Mouse (Mus musculus) forebrain, embryonic 15.5 days (tissue): ENCODE measurements around the gene Alkbh7. TPM values are rescaled to one million over a fixed set of nuclear protein-coding genes. Genes with fewer than 3 reads are reported as not detected.

Experiments used
- ATAC-seq: fragments of 200-750 bp; cut with Nextera tagmentation; replicated peaks from 2 replicates; pipeline ENCODE4 v1.8.0; 2017; ENCODE audit warnings: mild to moderate bottlenecking, moderate TSS enrichment, moderate library complexity
- H3K27ac ChIP-seq: fragments of 300-500 bp; sonication (generic); replicated peaks from 2 replicates; pipeline ENCODE4 v1.5.1; 2015; ENCODE audit warnings: mild to moderate bottlenecking, inconsistent platforms
- H3K27me3 ChIP-seq: fragments of 300-500 bp; sonication (generic); 2 replicates; pipeline ENCODE4 v1.6.1; 2015; ENCODE audit warnings: inconsistent platforms
- H3K36me3 ChIP-seq: fragments of 300-500 bp; sonication (generic); 2 replicates; pipeline ENCODE4 v1.6.1; 2015; ENCODE audit warnings: mild to moderate bottlenecking, inconsistent platforms
- H3K4me1 ChIP-seq: fragments of 300-500 bp; sonication (generic); 2 replicates; pipeline ENCODE4 v1.6.1; 2015; ENCODE audit warnings: inconsistent platforms
- H3K4me2 ChIP-seq: fragments of 300-500 bp; sonication (generic); replicated peaks from 2 replicates; pipeline ENCODE4 v1.6.1; 2015; ENCODE audit warnings: mild to moderate bottlenecking, inconsistent platforms
- H3K4me3 ChIP-seq: fragments of 300-500 bp; sonication (generic); 2 replicates; pipeline ENCODE4 v1.5.1; 2015; ENCODE audit warnings: mild to moderate bottlenecking, inconsistent platforms
- H3K9ac ChIP-seq: fragments of 300-500 bp; sonication (generic); replicated peaks from 2 replicates; pipeline ENCODE4 v1.6.1; 2015; ENCODE audit warnings: mild to moderate bottlenecking, inconsistent platforms
- H3K9me3 ChIP-seq: fragments of 300-500 bp; sonication (generic); 2 replicates; pipeline ENCODE4 v1.6.1; 2016; ENCODE audit warnings: inconsistent platforms
- WGBS: fragments of 180-500 bp; shearing (Covaris S2); methylation state at CpG from one replicate; pipeline ENCODE4 v1.1.7; 2015; ENCODE audit warnings: mixed read lengths; 5-methylcytosine and 5-hydroxymethylcytosine counted together
- polyA plus RNA-seq: library from polyadenylated mRNA; unstranded; fragments of >200 nt; fragmentation: Nextera tagmentation; extraction: Ambion mirVana; gene quantifications from 2 replicates; pipeline ENCODE4 v1.2.1, GENCODE M21; 2015

Alkbh7 gene
- polyA plus RNA-seq, 1 experiment from 2014 or later, result 46.2 TPM

DNA sequence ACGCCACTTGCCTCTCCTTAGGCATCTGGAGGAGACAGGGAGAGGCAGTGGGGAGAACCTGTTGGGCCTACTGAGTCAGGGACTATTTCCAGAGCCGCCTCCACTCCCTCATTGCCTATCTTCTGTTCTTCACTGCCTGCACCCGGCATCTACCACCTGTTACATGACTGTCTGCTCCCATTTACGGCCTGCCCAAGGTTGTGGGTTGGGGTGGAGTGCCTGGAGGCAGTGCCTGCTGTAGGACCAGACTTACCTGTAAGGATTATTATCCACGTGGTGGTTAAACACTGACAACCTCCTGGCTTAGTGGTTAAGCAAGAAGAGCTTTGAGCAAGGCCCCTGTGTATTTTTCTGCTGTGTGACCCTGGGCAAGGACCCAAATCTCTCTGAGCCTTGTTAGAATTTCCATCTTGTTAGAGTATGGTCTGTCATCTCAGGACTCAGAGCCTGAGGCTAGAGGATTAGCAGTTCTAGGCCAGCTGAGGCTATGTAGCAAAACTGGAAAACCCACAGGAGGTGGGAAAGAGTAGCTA lies 22.4 kb upstream of the Alkbh7 start:
- 80% methylated on average over 5 of the region's 5 CpGs for WGBS
- ATAC-seq, result no peak
- no peak overlapping the region for H3K9ac ChIP-seq

DNA sequence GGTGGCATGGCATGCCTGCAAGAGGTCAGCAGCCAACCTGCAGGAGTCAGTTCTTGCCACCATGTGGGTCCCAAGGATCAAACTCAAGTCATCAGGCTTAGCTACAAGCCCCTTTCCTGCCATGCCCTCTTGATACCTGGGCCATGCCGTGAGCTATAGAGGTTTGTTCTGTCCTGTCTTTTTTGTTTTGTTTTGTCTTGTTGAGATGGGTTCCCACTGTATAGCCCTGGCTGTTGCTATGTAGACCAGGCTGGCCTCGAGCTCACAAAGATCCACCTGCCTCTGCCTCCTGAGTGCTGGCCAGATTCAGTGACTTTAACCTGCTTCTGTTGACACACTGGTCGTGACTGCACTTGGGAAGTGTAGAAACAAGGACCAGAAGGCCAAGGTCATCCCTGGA lies 21.7 kb upstream of the Alkbh7 start:
- WGBS, result 73% methylated on average over 3 of the region's 3 CpGs
- Histone ChIP-seq H3K9ac (no peak overlapping the region), H3K9me3 (no peaks in the 10 kb centered on the region), H3K4me1 (no peaks in the 10 kb centered on the region), H3K27me3 (no peaks in the 10 kb centered on the region), H3K4me2 (no peak overlapping the region), H3K27ac (no peak overlapping the region), H3K4me3 (no peak overlapping the region), H3K36me3 (no peaks in the 10 kb centered on the region)
- ATAC-seq, result no peak

More for the DNA sequence above, 22.4 kb upstream of the Alkbh7 start:
- H3K27me3 ChIP-seq, result no peaks in the 10 kb centered on the region
- no peaks in the 10 kb centered on the region for H3K4me1 ChIP-seq
- no peak overlapping the region for H3K4me3 ChIP-seq
- no peaks in the 10 kb centered on the region for H3K36me3 ChIP-seq
- H3K27ac ChIP-seq, result no peak overlapping the region
- H3K9me3 ChIP-seq, result no peaks in the 10 kb centered on the region
- no peak overlapping the region for H3K4me2 ChIP-seq

DNA sequence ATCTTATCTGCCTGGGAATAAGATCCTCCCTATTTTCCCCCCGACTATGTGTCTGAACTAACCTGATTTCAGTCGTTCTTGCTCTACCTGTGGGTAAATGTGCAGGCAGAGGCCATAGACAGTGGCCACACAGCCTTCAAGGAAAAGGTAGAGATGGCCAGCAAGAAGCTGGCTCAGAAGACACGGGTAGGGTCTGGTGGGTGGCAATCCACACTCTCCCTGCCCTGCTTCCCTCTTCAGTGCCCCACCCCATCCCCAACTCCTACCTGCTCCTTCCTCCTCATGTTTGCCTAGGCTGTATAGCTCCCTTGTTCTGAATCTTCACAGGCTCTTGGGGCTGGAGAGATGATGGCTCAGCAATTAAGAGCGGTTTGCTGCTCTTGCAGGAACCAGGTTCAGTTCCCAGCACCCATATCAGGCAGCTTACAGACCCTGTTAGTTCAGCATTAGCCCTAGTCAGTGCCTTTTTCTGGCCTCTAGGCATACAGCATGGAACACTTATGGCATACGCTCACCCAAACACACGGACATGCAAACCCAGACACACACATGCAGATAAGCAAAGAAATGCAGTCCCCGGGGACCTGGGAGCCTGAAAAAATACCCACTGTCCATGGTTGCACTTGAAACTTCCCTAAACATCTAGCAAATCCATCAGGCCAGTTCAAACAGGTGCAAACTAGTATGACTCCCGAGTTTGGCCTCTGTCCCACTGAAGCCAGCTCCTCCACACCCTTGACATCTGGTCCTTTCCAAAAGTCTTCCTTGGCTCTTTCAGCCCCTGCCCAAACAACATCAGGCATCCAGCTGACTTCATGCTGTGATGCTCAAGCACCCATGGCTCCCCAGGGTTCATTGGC lies 20.4 kb upstream of the Alkbh7 start:
- Histone ChIP-seq H3K4me2 (no peak overlapping the region), H3K4me3 (no peak overlapping the region), H3K36me3 (no peaks in the 10 kb centered on the region), H3K27ac (no peak overlapping the region), H3K9me3 (no peaks in the 10 kb centered on the region), H3K4me1 (no peaks in the 10 kb centered on the region), H3K27me3 (no peaks in the 10 kb centered on the region), H3K9ac (no peak overlapping the region)
- no peak for ATAC-seq
- WGBS, result 82% methylated on average over 8 of the region's 8 CpGs

DNA sequence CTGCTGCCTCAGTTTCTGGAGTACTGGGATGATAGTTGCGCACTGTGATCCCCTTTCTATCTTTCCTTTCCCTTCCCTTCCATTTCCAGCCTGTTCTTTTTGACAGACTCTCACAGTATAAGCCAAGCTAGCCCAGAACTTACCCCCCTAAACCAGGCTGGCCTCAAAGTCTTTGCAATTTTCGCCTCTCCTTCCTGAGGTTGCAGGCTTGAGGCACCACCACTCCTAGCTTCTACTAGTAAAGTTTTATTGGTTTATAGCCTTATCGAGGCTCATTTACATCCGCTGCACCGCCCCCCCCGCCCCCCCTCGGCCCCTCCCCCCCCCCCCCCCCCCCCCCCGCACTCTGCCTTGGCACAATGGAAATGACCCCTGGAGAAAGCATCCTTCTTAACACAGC lies 17.6 kb upstream of the Alkbh7 start:
- Histone ChIP-seq H3K4me3 (no peak overlapping the region), H3K27me3 (no peaks in the 10 kb centered on the region), H3K36me3 (no peaks in the 10 kb centered on the region), H3K4me2 (no peak overlapping the region), H3K9ac (no peak overlapping the region), H3K9me3 (no peaks in the 10 kb centered on the region), H3K4me1 (no peaks in the 10 kb centered on the region), H3K27ac (no peak overlapping the region)
- ATAC-seq, result no peak
- 46% methylated on average over 4 of the region's 8 CpGs for WGBS

DNA sequence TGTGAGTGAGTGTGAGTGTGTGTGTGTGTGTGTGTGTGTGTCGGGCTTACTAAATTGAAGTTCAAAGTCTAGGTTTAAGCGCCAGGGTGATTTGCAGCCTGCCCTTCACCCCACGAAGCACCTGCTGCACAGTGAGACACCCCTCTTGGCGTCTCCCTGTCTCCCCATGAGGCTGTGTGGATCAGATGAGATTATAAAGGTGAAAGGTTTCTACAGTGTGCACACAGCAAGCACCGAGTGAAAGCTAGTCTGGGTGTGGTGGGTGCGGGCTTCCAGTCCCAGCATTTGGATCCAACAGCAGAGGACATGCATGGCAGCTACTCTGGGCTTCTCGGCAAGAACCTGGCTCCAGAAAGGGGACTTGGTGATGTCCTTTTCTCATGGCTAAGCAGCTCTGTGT lies 16.1 kb upstream of the Alkbh7 start:
- H3K4me3 ChIP-seq, result no peak overlapping the region
- H3K4me2 ChIP-seq, result no peak overlapping the region
- no peak for ATAC-seq
- no peaks in the 10 kb centered on the region for H3K4me1 ChIP-seq
- no peak overlapping the region for H3K27ac ChIP-seq
- H3K27me3 ChIP-seq, result no peaks in the 10 kb centered on the region
- WGBS, result 82% methylated on average over 7 of the region's 7 CpGs
- H3K9ac ChIP-seq, result no peak overlapping the region
- H3K36me3 ChIP-seq, result no peaks in the 10 kb centered on the region
- no peaks in the 10 kb centered on the region for H3K9me3 ChIP-seq

DNA sequence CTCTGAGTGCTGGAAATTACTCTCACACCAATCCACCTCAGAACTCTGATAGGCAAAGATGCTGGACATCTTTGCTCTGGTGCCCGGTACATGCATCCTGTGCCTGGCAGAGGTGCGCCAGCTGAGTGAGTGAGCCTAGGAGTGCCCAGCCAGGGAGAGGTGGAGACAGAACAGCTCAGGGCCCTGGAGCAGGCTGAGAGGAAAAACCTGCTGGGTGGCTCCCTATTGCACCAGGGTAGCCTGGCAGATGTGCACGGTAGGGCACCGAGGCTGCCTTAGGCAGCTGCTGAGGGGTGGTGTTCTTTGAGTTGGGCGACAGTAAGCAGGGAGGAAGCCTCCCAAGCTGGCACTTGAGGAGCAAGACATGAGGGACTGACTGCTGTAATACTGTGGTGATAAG lies 15.1 kb upstream of the Alkbh7 start, which contains the start of gene Acer1:
Gene Acer1, minus strand, starts transcription at position 114 of the 400 bp plus-strand sequence.
- H3K36me3 ChIP-seq, result no peaks in the 10 kb centered on the region
- no peaks in the 10 kb centered on the region for H3K9me3 ChIP-seq
- H3K4me3 ChIP-seq, result no peak within 1 kb of the TSS
- H3K27me3 ChIP-seq, result no peaks in the 10 kb centered on the region
- H3K4me1 ChIP-seq, result no peaks in the 10 kb centered on the region
- WGBS, result 79% methylated on average over 5 of the region's 5 CpGs
- ATAC-seq, result no peak
- no peak within 1 kb of the TSS for H3K27ac ChIP-seq
- H3K4me2 ChIP-seq, result no peak within 1 kb of the TSS
- H3K9ac ChIP-seq, result no peak within 1 kb of the TSS

DNA sequence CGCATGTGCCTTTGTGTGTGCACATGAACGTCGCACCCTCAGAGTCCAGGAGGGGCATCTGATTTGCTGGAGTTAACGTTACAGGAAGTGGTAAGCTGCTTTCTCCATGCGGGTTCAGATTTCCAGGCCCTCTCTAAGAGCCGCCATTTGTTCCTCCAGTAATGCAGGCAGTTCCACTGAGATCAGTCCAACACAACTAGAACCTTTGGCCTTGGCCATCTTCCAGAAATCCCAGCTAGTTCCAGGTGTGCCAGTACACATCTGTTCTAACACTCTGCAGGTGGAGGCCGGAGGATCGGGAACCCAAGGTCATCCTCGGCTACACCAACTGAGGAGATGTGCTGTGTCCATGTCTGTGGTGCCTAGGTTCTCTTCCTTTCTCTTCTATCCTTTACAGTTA lies 12.3 kb upstream of the Alkbh7 start:
- H3K4me3 ChIP-seq, result no peak overlapping the region
- H3K36me3 ChIP-seq, result no peaks in the 10 kb centered on the region
- no peak for ATAC-seq
- no peaks in the 10 kb centered on the region for H3K9me3 ChIP-seq
- H3K27me3 ChIP-seq, result no peaks in the 10 kb centered on the region
- 87% methylated on average over 9 of the region's 9 CpGs for WGBS
- no peak overlapping the region for H3K27ac ChIP-seq
- H3K4me2 ChIP-seq, result no peak overlapping the region
- peaks cover 3% of the 10 kb centered on the region; the same call in 1 of the 2 replicates for H3K4me1 ChIP-seq
- no peak overlapping the region for H3K9ac ChIP-seq

DNA sequence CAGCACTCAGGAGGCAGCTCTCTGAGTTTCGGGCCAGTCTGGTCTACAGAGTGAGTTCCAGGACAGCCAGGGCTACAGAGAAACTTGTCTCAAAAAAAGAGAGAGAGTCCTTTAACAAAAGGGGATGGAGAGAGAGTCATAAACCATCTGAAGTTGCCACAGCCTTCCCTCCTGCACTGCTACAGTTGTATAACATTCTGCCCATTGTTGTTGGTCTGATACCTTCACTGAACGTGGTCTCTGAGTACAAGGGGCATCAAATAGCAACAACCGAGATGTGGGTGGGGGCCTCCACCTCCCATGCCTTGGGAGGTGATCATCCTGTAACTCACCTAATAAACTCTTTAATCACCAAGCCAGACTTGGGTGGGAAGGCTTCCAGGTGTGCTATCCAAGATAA lies 11.5 kb upstream of the Alkbh7 start:
- no peaks in the 10 kb centered on the region for H3K27me3 ChIP-seq
- 75% methylated on average over 3 of the region's 3 CpGs for WGBS
- no peak overlapping the region for H3K27ac ChIP-seq
- H3K4me3 ChIP-seq, result no peak overlapping the region
- H3K9ac ChIP-seq, result no peak overlapping the region
- peaks cover 3% of the 10 kb centered on the region for H3K4me1 ChIP-seq
- no peaks in the 10 kb centered on the region for H3K36me3 ChIP-seq
- H3K9me3 ChIP-seq, result no peaks in the 10 kb centered on the region
- no peak for ATAC-seq
- no peak overlapping the region for H3K4me2 ChIP-seq

DNA sequence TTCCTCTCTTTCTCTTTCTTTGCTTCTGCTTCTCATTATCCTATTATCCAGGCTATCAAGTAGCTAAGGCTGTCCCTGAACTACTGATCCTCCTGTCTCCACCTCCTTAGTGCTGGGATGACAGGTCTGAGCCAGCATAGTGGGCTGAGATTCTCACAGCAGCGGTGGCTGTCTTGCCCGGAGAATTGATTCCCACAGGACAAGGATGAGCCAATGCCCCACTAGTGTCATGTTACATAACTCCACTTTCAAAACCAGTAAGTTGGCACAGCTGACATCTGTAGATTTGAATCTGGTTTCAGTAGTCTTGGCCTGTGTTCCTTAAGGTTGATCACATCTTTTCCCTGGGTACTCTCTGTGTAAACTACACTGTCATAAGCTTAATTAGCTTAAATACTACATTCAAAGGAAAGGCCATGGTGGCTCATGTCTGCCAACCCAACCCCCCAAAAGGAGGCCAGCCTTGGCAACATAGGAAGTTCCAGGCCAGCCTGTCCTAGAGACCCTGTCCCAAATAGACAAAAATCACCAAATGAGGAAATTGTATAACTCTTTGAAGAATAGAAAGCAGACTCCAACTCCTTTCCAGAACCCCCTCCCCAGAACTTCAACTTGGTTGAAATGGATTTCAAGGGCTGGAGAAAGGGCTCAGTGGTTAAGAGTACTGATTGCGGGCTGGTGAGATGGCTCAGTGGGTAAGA lies 10.9 kb upstream of the Alkbh7 start:
- Histone ChIP-seq H3K36me3 (no peaks in the 10 kb centered on the region), H3K4me1 (peaks cover 9% of the 10 kb centered on the region), H3K4me3 (no peak overlapping the region), H3K27ac (no peak overlapping the region), H3K9me3 (no peaks in the 10 kb centered on the region), H3K9ac (no peak overlapping the region), H3K4me2 (no peak overlapping the region), H3K27me3 (no peaks in the 10 kb centered on the region)
- no peak for ATAC-seq
- 93% methylated on average over 3 of the region's 3 CpGs for WGBS

DNA sequence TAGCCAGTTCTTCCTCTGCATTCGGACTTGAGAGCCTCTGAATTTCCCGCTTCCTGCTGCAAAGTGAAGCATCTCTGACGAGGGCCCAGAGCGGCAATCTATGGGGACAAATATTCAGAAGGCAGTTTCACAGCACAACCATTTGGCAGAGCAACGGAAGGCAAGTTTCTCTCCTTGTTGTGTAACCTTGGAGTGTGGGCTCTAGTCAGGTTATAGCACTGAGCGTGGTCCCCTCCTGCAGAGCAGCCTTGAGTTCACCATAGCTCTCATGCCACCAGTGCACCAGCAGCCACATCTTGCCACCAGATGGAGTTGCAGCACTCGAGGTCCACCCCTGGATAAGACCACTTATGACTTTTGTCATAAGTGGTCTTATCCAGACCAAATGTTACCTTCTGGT lies 8.7 kb upstream of the Alkbh7 start:
- H3K4me2 ChIP-seq, result no peak overlapping the region
- peaks cover 8% of the 10 kb centered on the region for H3K36me3 ChIP-seq
- ATAC-seq, result no peak
- no peak overlapping the region for H3K27ac ChIP-seq
- 93% methylated on average over 7 of the region's 7 CpGs for WGBS
- H3K4me3 ChIP-seq, result no peak overlapping the region
- no peaks in the 10 kb centered on the region for H3K9me3 ChIP-seq
- peaks cover 16% of the 10 kb centered on the region for H3K4me1 ChIP-seq
- no peaks in the 10 kb centered on the region for H3K27me3 ChIP-seq
- no peak overlapping the region for H3K9ac ChIP-seq

DNA sequence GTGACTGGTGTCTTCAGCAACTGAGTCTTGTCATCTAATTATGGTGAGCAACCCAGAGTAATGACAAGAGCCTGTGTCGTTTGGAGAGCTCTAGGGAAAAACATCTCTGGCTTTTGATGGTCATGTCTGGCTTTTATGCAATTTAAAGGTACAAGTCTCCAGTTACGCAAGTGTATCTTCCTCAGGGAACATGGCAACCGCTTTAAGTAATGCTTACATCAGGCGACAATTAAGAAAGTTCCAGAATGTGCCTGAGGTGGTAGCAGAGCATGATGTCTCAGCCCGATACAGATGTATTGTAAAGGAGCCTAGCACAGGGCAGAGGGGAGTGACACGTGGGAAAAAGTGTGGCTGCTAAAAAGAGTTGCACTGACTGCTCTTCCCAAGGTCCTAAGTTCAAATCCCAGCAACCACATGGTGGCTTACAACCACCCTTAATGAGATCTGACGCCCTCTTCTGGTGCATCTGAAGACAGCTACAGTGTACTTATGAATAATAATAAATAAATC lies 8.2 kb upstream of the Alkbh7 start:
- no peaks in the 10 kb centered on the region for H3K27me3 ChIP-seq
- WGBS, result 70% methylated on average over 7 of the region's 7 CpGs
- H3K27ac ChIP-seq, result no peak overlapping the region; the same call in 1 of the 2 replicates
- peak overlapping the region; percentile 79 for H3K4me2 ChIP-seq
- no peaks in the 10 kb centered on the region for H3K9me3 ChIP-seq
- ATAC-seq, result no peak
- peaks cover 14% of the 10 kb centered on the region for H3K36me3 ChIP-seq
- peak overlapping the region; percentile 93 for H3K4me3 ChIP-seq
- peaks cover 16% of the 10 kb centered on the region for H3K4me1 ChIP-seq
- peak overlapping the region; percentile 80 for H3K9ac ChIP-seq

DNA sequence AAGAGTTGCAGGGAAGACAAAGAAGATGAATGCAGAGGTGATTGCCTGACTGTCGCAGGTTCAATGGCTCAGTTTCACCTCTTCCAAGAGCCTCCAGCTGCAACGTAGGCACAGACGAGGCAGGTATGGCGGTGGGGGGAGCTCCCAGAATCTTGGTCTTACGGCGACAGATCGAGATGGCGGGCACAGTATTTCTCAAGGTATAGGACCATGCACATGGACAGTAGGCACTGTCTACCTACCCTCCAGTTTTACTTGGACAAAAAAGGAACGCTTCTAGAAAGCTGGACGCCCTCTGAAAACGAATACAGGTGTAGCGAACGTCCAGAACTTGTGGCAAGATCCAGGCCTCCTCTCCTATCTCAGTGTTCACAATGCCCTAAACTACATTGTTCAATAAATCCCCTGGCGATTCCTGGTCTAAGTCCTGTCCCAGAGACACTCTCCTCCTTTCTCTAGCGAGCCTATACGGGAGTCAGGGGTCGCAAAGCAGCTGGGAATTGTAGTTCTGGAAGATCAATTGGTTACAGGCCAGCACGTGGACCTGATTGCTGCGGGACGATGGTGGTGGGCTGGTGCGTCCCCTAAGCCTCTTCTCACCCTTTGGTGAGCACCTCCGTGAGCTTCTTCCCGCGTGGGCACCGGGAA lies 7.5 kb upstream of the Alkbh7 start:
- H3K4me1 ChIP-seq, result peaks cover 16% of the 10 kb centered on the region
- H3K4me2 ChIP-seq, result peak overlapping the region; percentile 79
- WGBS, result 2% methylated on average over 25 of the region's 25 CpGs
- no peaks in the 10 kb centered on the region for H3K9me3 ChIP-seq
- peaks cover 19% of the 10 kb centered on the region for H3K36me3 ChIP-seq
- H3K9ac ChIP-seq, result peak overlapping the region; percentile 80
- H3K4me3 ChIP-seq, result peak overlapping the region; percentile 93
- ATAC-seq, result peak; percentile 93
- peak overlapping the region; percentile 90 for H3K27ac ChIP-seq
- H3K27me3 ChIP-seq, result no peaks in the 10 kb centered on the region
